Mouse (Mus musculus) NIH3T3 (cell line): ENCODE measurements around the gene Yipf3.

Experiments
- DNase-seq: peaks from one replicate; pipeline ENCODE4 v3.0.0-alpha.2; 2012; ENCODE audit warnings: low read depth

The Yipf3 gene

GRCm38 (mm10) chr17:46247512-46248188 is at the start of gene Yipf3, which contains the start of gene Polr1c:
Gene Yipf3 (plus strand): TSS chr17:46248080.
Gene Polr1c (minus strand): TSS chr17:46248054.
- peak; percentile 96 for DNase-seq

GRCm38 (mm10) chr17:46201151-46201550 is 46.7 kb upstream of the Yipf3 start:
- DNase-seq, result peak; percentile 20

- peak; percentile 99 for DNase-seq
These were observed 45.3 kb upstream of the Yipf3 start, which contains the start of the genes Polh and Xpo5 for GRCm38 (mm10) chr17:46202421-46203071. Gene Polh (minus strand): TSS chr17:46202645. Gene Xpo5 (plus strand): TSS chr17:46202782.

GRCm38 (mm10) chr17:46203078-46203477 is 44.8 kb upstream of the Yipf3 start:
- DNase-seq, result peak; percentile 59

GRCm38 (mm10) chr17:46206676-46207075 is 41.2 kb upstream of the Yipf3 start:
- DNase-seq, result no peak

- DNase-seq, result no peak
These were observed 37.3 kb upstream of the Yipf3 start for GRCm38 (mm10) chr17:46210550-46210949.

GRCm38 (mm10) chr17:46221601-46222000 is 26.3 kb upstream of the Yipf3 start:
- DNase-seq, result no peak

GRCm38 (mm10) chr17:46227576-46227975 is 20.3 kb upstream of the Yipf3 start:
- DNase-seq, result no peak

GRCm38 (mm10) chr17:46236067-46236466 is 11.8 kb upstream of the Yipf3 start:
- DNase-seq, result no peak

- no peak for DNase-seq
These were observed 10.8 kb upstream of the Yipf3 start for GRCm38 (mm10) chr17:46237079-46237478.

- DNase-seq, result no peak
These were observed 10.4 kb upstream of the Yipf3 start for GRCm38 (mm10) chr17:46237480-46237879.

GRCm38 (mm10) chr17:46239516-46240114 is 8.3 kb upstream of the Yipf3 start:
- no peak for DNase-seq

GRCm38 (mm10) chr17:46241471-46241870 is 6.4 kb upstream of the Yipf3 start:
- no peak for DNase-seq

GRCm38 (mm10) chr17:46242274-46242673 is 5.6 kb upstream of the Yipf3 start:
- DNase-seq, result no peak

- no peak for DNase-seq
These were observed 4.9 kb upstream of the Yipf3 start for GRCm38 (mm10) chr17:46242993-46243392.

- no peak for DNase-seq
These were observed 4.3 kb upstream of the Yipf3 start for GRCm38 (mm10) chr17:46243624-46244023.

GRCm38 (mm10) chr17:46244579-46244978 is 3.3 kb upstream of the Yipf3 start:
- no peak for DNase-seq

- DNase-seq, result no peak
These were observed 276 bp downstream of the Yipf3 start for GRCm38 (mm10) chr17:46248189-46248522.

GRCm38 (mm10) chr17:46251174-46251573 is 3.3 kb downstream of the Yipf3 start:
- no peak for DNase-seq

- DNase-seq, result peak; percentile 63
These were observed 4.9 kb downstream of the Yipf3 start for GRCm38 (mm10) chr17:46252571-46253451.

GRCm38 (mm10) chr17:46253452-46254084 is 5.7 kb downstream of the Yipf3 start, which contains the start of gene Lrrc73:
Gene Lrrc73 (plus strand): TSS chr17:46253531.
- peak; percentile 91 for DNase-seq

GRCm38 (mm10) chr17:46254106-46254505 is 6.2 kb downstream of the Yipf3 start:
- no peak for DNase-seq
